Mouse (Mus musculus): ENCODE measurements at regions not wholly inside any gene's neighbourhood (a gene's known extent, or its start where the extent isn't known, plus 50 kb on each side); places are given as distances from the start of the nearest gene placed in this dataset.

- DNase-seq, result peak; percentile 44
Measured at GRCm38 (mm10) chr14:39532689-39533088, 59.8 kb upstream of the Nrg3 start.

All from adrenal gland, postnatal 25 days (tissue).